Mouse (Mus musculus): Measurements from ENCODE around the gene Anln. TPM values are rescaled to one million over a fixed set of nuclear protein-coding genes. Genes with fewer than 3 reads are reported as not detected.
A peak's percentile ranks its signal among the peaks of the same experiment; 100 is the strongest.

Anln gene
- polyA plus RNA-seq, 1 experiment: 26.1 TPM

- Histone ChIP-seq H3K4me1 (ENCODE audit: control insufficient read depth, insufficient read depth, low read length) (peaks cover 5% of the 10 kb centered on the region), H3K4me3 (replicated peaks; ENCODE audit: control insufficient read depth, low read depth, low read length) (peak overlapping the region; percentile 35), H3K27ac (ENCODE audit: control insufficient read depth, insufficient read depth, low read depth, low read length, poor library complexity) (peak overlapping the region; percentile 81)
- 64% methylated on average over 5 of the region's 6 CpGs for WGBS
- no peak for TF ChIP-seq POLR2A (IDR thresholded peaks at IDR 0.05; ENCODE audit: borderline replicate concordance, control insufficient read depth, low read depth, low read length)
- no peak for TF ChIP-seq CTCF (IDR thresholded peaks at IDR 0.05; ENCODE audit: control insufficient read depth, insufficient read depth, low read length)
Observed at GRCm38 (mm10) chr9:22368030-22368429, 21.0 kb downstream of the Anln start.

- H3K27ac ChIP-seq (ENCODE audit: control insufficient read depth, insufficient read depth, low read depth, low read length, poor library complexity): peak overlapping the region; percentile 60
- TF ChIP-seq POLR2A (IDR thresholded peaks at IDR 0.05; ENCODE audit: borderline replicate concordance, control insufficient read depth, low read depth, low read length) (no peak), CTCF (IDR thresholded peaks at IDR 0.05; ENCODE audit: control insufficient read depth, insufficient read depth, low read length) (no peak)
- 39% methylated on average over 10 of the region's 10 CpGs for WGBS
- H3K4me1 ChIP-seq (ENCODE audit: control insufficient read depth, insufficient read depth, low read length): peaks cover 5% of the 10 kb centered on the region
- H3K4me3 ChIP-seq (replicated peaks; ENCODE audit: control insufficient read depth, low read depth, low read length): peak overlapping the region; percentile 70
Observed at GRCm38 (mm10) chr9:22366621-22367020, 22.4 kb downstream of the Anln start.

- no peak for TF ChIP-seq POLR2A (IDR thresholded peaks at IDR 0.05; ENCODE audit: borderline replicate concordance, control insufficient read depth, low read depth, low read length)
- TF ChIP-seq CTCF (IDR thresholded peaks at IDR 0.05; ENCODE audit: control insufficient read depth, insufficient read depth, low read length): no peak
- H3K4me1 ChIP-seq (ENCODE audit: control insufficient read depth, insufficient read depth, low read length): peaks cover 5% of the 10 kb centered on the region
- H3K4me3 ChIP-seq (replicated peaks; ENCODE audit: control insufficient read depth, low read depth, low read length): no peak overlapping the region
- WGBS: 46% methylated on average over 2 of the region's 2 CpGs
- no peak overlapping the region for H3K27ac ChIP-seq (ENCODE audit: control insufficient read depth, insufficient read depth, low read depth, low read length, poor library complexity)
Observed at GRCm38 (mm10) chr9:22366221-22366620, 22.8 kb downstream of the Anln start.

GRCm38 (mm10) chr9:22360916-22361315, 28.1 kb downstream of the Anln start:
- Histone ChIP-seq H3K27ac (ENCODE audit: control insufficient read depth, insufficient read depth, low read depth, low read length, poor library complexity) (no peak overlapping the region), H3K4me3 (replicated peaks; ENCODE audit: control insufficient read depth, low read depth, low read length) (no peak overlapping the region), H3K4me1 (ENCODE audit: control insufficient read depth, insufficient read depth, low read length) (no peaks in the 10 kb centered on the region; the same call in 1 of the 2 replicates)
- 94% methylated on average over 6 of the region's 6 CpGs for WGBS
- TF ChIP-seq CTCF (IDR thresholded peaks at IDR 0.05; ENCODE audit: control insufficient read depth, insufficient read depth, low read length): no peak
- no peak for TF ChIP-seq POLR2A (IDR thresholded peaks at IDR 0.05; ENCODE audit: borderline replicate concordance, control insufficient read depth, low read depth, low read length)

GRCm38 (mm10) chr9:22355919-22356318, 33.1 kb downstream of the Anln start:
- Histone ChIP-seq H3K4me3 (replicated peaks; ENCODE audit: control insufficient read depth, low read depth, low read length) (no peak overlapping the region), H3K27ac (ENCODE audit: control insufficient read depth, insufficient read depth, low read depth, low read length, poor library complexity) (no peak overlapping the region), H3K4me1 (ENCODE audit: control insufficient read depth, insufficient read depth, low read length) (no peaks in the 10 kb centered on the region)
- WGBS: 94% methylated on average over 3 of the region's 3 CpGs
- TF ChIP-seq CTCF (IDR thresholded peaks at IDR 0.05; ENCODE audit: control insufficient read depth, insufficient read depth, low read length): no peak
- no peak for TF ChIP-seq POLR2A (IDR thresholded peaks at IDR 0.05; ENCODE audit: borderline replicate concordance, control insufficient read depth, low read depth, low read length)

- Histone ChIP-seq H3K27ac (ENCODE audit: control insufficient read depth, insufficient read depth, low read depth, low read length, poor library complexity) (no peak overlapping the region), H3K4me3 (replicated peaks; ENCODE audit: control insufficient read depth, low read depth, low read length) (no peak overlapping the region), H3K4me1 (ENCODE audit: control insufficient read depth, insufficient read depth, low read length) (no peaks in the 10 kb centered on the region)
- 87% methylated on average over 5 of the region's 5 CpGs for WGBS
- TF ChIP-seq CTCF (IDR thresholded peaks at IDR 0.05; ENCODE audit: control insufficient read depth, insufficient read depth, low read length): no peak
- TF ChIP-seq POLR2A (IDR thresholded peaks at IDR 0.05; ENCODE audit: borderline replicate concordance, control insufficient read depth, low read depth, low read length): no peak
Observed at GRCm38 (mm10) chr9:22353901-22354300, 35.1 kb downstream of the Anln start.

- no peak overlapping the region for H3K4me3 ChIP-seq (replicated peaks; ENCODE audit: control insufficient read depth, low read depth, low read length)
- no peak for TF ChIP-seq POLR2A (IDR thresholded peaks at IDR 0.05; ENCODE audit: borderline replicate concordance, control insufficient read depth, low read depth, low read length)
- TF ChIP-seq CTCF (IDR thresholded peaks at IDR 0.05; ENCODE audit: control insufficient read depth, insufficient read depth, low read length): no peak
- 88% methylated on average over 5 of the region's 5 CpGs for WGBS
- H3K4me1 ChIP-seq (ENCODE audit: control insufficient read depth, insufficient read depth, low read length): no peaks in the 10 kb centered on the region
- H3K27ac ChIP-seq (ENCODE audit: control insufficient read depth, insufficient read depth, low read depth, low read length, poor library complexity): no peak overlapping the region
Observed at GRCm38 (mm10) chr9:22353465-22353864, 35.5 kb downstream of the Anln start.

GRCm38 (mm10) chr9:22340331-22340730, 48.7 kb downstream of the Anln start:
- no peaks in the 10 kb centered on the region for H3K4me1 ChIP-seq (ENCODE audit: control insufficient read depth, insufficient read depth, low read length)
- TF ChIP-seq POLR2A (IDR thresholded peaks at IDR 0.05; ENCODE audit: borderline replicate concordance, control insufficient read depth, low read depth, low read length): no peak
- no peak for TF ChIP-seq CTCF (IDR thresholded peaks at IDR 0.05; ENCODE audit: control insufficient read depth, insufficient read depth, low read length)
- H3K27ac ChIP-seq (ENCODE audit: control insufficient read depth, insufficient read depth, low read depth, low read length, poor library complexity): no peak overlapping the region
- H3K4me3 ChIP-seq (replicated peaks; ENCODE audit: control insufficient read depth, low read depth, low read length): no peak overlapping the region
- WGBS: 83% methylated on average over 1 of the region's 1 CpGs

GRCm38 (mm10) chr9:22337217-22337616, 51.8 kb downstream of the Anln start:
- Histone ChIP-seq H3K4me1 (ENCODE audit: control insufficient read depth, insufficient read depth, low read length) (no peaks in the 10 kb centered on the region), H3K27ac (ENCODE audit: control insufficient read depth, insufficient read depth, low read depth, low read length, poor library complexity) (no peak overlapping the region), H3K4me3 (replicated peaks; ENCODE audit: control insufficient read depth, low read depth, low read length) (no peak overlapping the region)
- TF ChIP-seq POLR2A (IDR thresholded peaks at IDR 0.05; ENCODE audit: borderline replicate concordance, control insufficient read depth, low read depth, low read length) (no peak), CTCF (IDR thresholded peaks at IDR 0.05; ENCODE audit: control insufficient read depth, insufficient read depth, low read length) (peak; percentile 7; the same call in 1 of the 2 replicates)
- WGBS: 96% methylated on average over 2 of the region's 2 CpGs

All from bone marrow, adult 2 months (tissue).